ENCODE assay signal across 8 mouse cellular contexts in the genomic region with DNA sequence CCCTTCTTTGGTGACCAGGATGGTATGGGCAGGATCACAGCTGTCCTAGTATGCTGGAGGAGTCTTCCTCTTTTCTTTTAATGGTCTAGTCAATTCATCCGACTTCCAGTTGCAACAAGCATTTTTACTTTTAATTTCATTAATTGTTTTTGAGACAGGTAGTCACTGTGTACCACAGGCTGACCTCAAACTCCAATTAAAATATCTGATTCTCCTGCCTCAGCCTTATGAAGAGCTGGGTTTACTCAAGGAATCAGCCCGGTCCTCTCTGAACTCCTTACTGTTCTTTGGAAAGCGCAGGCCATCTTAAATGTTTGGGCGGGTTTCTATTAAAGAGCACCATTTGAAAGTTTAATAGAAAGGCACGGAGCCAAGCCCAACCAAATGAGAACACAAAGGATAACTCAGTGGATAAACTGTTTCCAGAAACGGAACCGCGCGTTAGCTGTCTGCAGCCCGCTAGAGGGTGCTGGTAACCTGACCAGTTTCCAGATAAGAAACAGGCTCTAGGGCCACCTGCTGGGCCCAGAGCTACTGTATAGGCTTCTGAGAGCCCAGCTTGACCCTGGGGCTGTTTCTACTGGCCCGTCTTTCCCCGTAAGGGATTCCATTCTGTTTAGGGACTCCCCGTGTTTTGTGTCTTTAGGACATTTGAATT. TPM values are rescaled to one million over a fixed set of nuclear protein-coding genes. Genes with fewer than 3 reads are reported as not detected.
A peak's percentile ranks its signal among the peaks of the same experiment; 100 is the strongest.
DNase-seq lines count a peak whose midpoint lies in the region; ATAC-seq and TF ChIP-seq lines count a peak whose summit lies in the region.

No protein-coding gene starts in this region.

- DNase-seq in heart, adult 18-20 months: peak; percentile 85 to 87
- peak; percentile 64 for DNase-seq in embryo, embryonic 11.5 days (ENCODE audit: low read depth, low spot score)
- peak; percentile 87 for DNase-seq in kidney, adult 9 months
- DNase-seq in midbrain, postnatal 0 days (ENCODE audit: low spot score): peak; percentile 96
- DNase-seq in spleen, postnatal 10 days (ENCODE audit: low spot score in 2 of 2): peak; percentile 36 to 79

- H3K9me3 ChIP-seq in heart, embryonic 12.5 days (replicated peaks): no peaks in the 10 kb centered on the region
- no peaks in the 10 kb centered on the region for H3K9me3 ChIP-seq in limb, embryonic 13.5 days
- no peaks in the 10 kb centered on the region for H3K9me3 ChIP-seq in midbrain, postnatal 0 days (ENCODE audit: low read length)

- no peaks in the 10 kb centered on the region for H3K4me1 ChIP-seq in heart, embryonic 12.5 days (replicated peaks)
- peaks cover 3% of the 10 kb centered on the region; the same call in 1 of the 2 replicates for H3K4me1 ChIP-seq in limb, embryonic 13.5 days
- H3K4me1 ChIP-seq in midbrain, postnatal 0 days (ENCODE audit: insufficient read depth, low read length): no peaks in the 10 kb centered on the region

- H3K27me3 ChIP-seq in heart, embryonic 12.5 days (replicated peaks): no peaks in the 10 kb centered on the region
- no peaks in the 10 kb centered on the region for H3K27me3 ChIP-seq in limb, embryonic 13.5 days
- H3K27me3 ChIP-seq in midbrain, postnatal 0 days (ENCODE audit: insufficient read depth, low read length): no peaks in the 10 kb centered on the region

- 12% methylated on average over 13 of the region's 13 CpGs for WGBS in heart, embryonic 12.5 days
- WGBS in limb, embryonic 13.5 days: 8% methylated on average over 13 of the region's 13 CpGs
- WGBS in midbrain, postnatal 0 days: 9% methylated on average over 13 of the region's 13 CpGs

- no peak; the same call in 1 of the 2 replicates for ATAC-seq in heart, embryonic 12.5 days (ENCODE audit: insufficient number of reproducible peaks, low FRiP score)
- peak; percentile 97 for ATAC-seq in granulocyte monocyte progenitor cell, adult 5-6 weeks (replicated peaks; ENCODE audit: poor library complexity, severe bottlenecking)
- ATAC-seq in limb, embryonic 13.5 days (ENCODE audit: low FRiP score, low read depth): peak; percentile 84
- ATAC-seq in midbrain, postnatal 0 days (ENCODE audit: low FRiP score): peak; percentile 76; the same call in 1 of the 2 replicates

- no peak overlapping the region for H3K27ac ChIP-seq in heart, embryonic 12.5 days (ENCODE audit: poor library complexity, severe bottlenecking)
- H3K27ac ChIP-seq in limb, embryonic 13.5 days: no peak overlapping the region
- no peak overlapping the region for H3K27ac ChIP-seq in midbrain, postnatal 0 days (ENCODE audit: low read depth, low read length)

- H3K4me3 ChIP-seq in heart, embryonic 12.5 days: no peak overlapping the region
- no peak overlapping the region for H3K4me3 ChIP-seq in limb, embryonic 13.5 days
- H3K4me3 ChIP-seq in midbrain, postnatal 0 days (ENCODE audit: low read depth, low read length): no peak overlapping the region

- peak; percentile 94 for TF ChIP-seq CTCF in midbrain, postnatal 0 days (IDR thresholded peaks at IDR 0.05)

- H3K36me3 ChIP-seq in heart, embryonic 12.5 days: no peaks in the 10 kb centered on the region
- H3K36me3 ChIP-seq in limb, embryonic 13.5 days: no peaks in the 10 kb centered on the region
- H3K36me3 ChIP-seq in midbrain, postnatal 0 days (ENCODE audit: insufficient read depth, low read length): no peaks in the 10 kb centered on the region

- no peak overlapping the region for H3K4me2 ChIP-seq in heart, embryonic 12.5 days
- no peak overlapping the region for H3K4me2 ChIP-seq in limb, embryonic 13.5 days (replicated peaks)
- H3K4me2 ChIP-seq in midbrain, postnatal 0 days (ENCODE audit: low read depth, low read length, poor library complexity, severe bottlenecking): no peak overlapping the region

- no peak overlapping the region for H3K9ac ChIP-seq in heart, embryonic 12.5 days
- H3K9ac ChIP-seq in limb, embryonic 13.5 days: no peak overlapping the region
- H3K9ac ChIP-seq in midbrain, postnatal 0 days (replicated peaks; ENCODE audit: low read length, poor library complexity, severe bottlenecking): no peak overlapping the region

RNA-seq across cellular contexts. Expression of gene Fam178b, which starts 1.0 kb away (rescaled TPM):
- under 1 TPM in 1 of 2 experiments, not detected in 1; 0.42 TPM for total RNA-seq in heart, adult 18-20 months (2021)
- 2.8 and 3.0 TPM in 2 replicates for polyA plus RNA-seq in heart, embryonic 12.5 days (2016; fragmentation: Nextera tagmentation; extraction: Ambion mirVana)
- total RNA-seq in granulocyte monocyte progenitor cell, adult 5-6 weeks (2014; fragmentation: Nextera tagmentation): 3.6 TPM in 1 of 2 replicates, not detected in the other
- not detected in 2 replicates for total RNA-seq in granulocyte monocyte progenitor cell, adult 5-6 weeks (2017)
- polyA plus RNA-seq in limb, embryonic 13.5 days (2015; fragmentation: Nextera tagmentation; extraction: Ambion mirVana): 0.53 and 0.69 TPM in 2 replicates
- total RNA-seq in midbrain, postnatal 0 days (2014; rRNA removed): not detected in 2 replicates
- 0.20 and 0.32 TPM in 2 replicates for polyA plus RNA-seq in midbrain, postnatal 0 days (2015; fragmentation: Nextera tagmentation; extraction: Ambion mirVana)

RNA-seq across cellular contexts. Expression of gene Cox5b, which starts 7.3 kb away (rescaled TPM):
- 1,000 to 10,000 TPM; 2,045 to 2,202 TPM for total RNA-seq in heart, adult 18-20 months (2021)
- polyA plus RNA-seq in heart, embryonic 12.5 days (2016; fragmentation: Nextera tagmentation; extraction: Ambion mirVana): 1,063 and 1,083 TPM in 2 replicates
- total RNA-seq in granulocyte monocyte progenitor cell, adult 5-6 weeks (2014; fragmentation: Nextera tagmentation): 609 and 614 TPM in 2 replicates
- 494 and 585 TPM in 2 replicates for total RNA-seq in granulocyte monocyte progenitor cell, adult 5-6 weeks (2017)
- 479 and 511 TPM in 2 replicates for polyA plus RNA-seq in limb, embryonic 13.5 days (2015; fragmentation: Nextera tagmentation; extraction: Ambion mirVana)
- total RNA-seq in midbrain, postnatal 0 days (2014; rRNA removed): 346 and 362 TPM in 2 replicates
- 835 and 901 TPM in 2 replicates for polyA plus RNA-seq in midbrain, postnatal 0 days (2015; fragmentation: Nextera tagmentation; extraction: Ambion mirVana)

RNA-seq across cellular contexts. Expression of gene 4933424G06Rik, which starts 26.0 kb away (rescaled TPM):
- total RNA-seq in heart, adult 18-20 months (2021): not detected
- not detected in 2 replicates for polyA plus RNA-seq in heart, embryonic 12.5 days (2016; fragmentation: Nextera tagmentation; extraction: Ambion mirVana)
- total RNA-seq in granulocyte monocyte progenitor cell, adult 5-6 weeks (2014; fragmentation: Nextera tagmentation): not detected in 2 replicates
- total RNA-seq in granulocyte monocyte progenitor cell, adult 5-6 weeks (2017): not detected in 2 replicates
- polyA plus RNA-seq in limb, embryonic 13.5 days (2015; fragmentation: Nextera tagmentation; extraction: Ambion mirVana): not detected in 2 replicates
- total RNA-seq in midbrain, postnatal 0 days (2014; rRNA removed): not detected in 2 replicates
- 0.81 and 2.1 TPM in 2 replicates for polyA plus RNA-seq in midbrain, postnatal 0 days (2015; fragmentation: Nextera tagmentation; extraction: Ambion mirVana)

RNA-seq across cellular contexts. Expression of gene Actr1b, which starts 30.3 kb away (rescaled TPM):
- total RNA-seq in heart, adult 18-20 months (2021): 100 to 1,000 TPM in 1 of 2 experiments, 10 to 100 TPM in 1; 93.8 to 101 TPM
- 95.0 and 103 TPM in 2 replicates for polyA plus RNA-seq in heart, embryonic 12.5 days (2016; fragmentation: Nextera tagmentation; extraction: Ambion mirVana)
- 34.3 and 59.5 TPM in 2 replicates for total RNA-seq in granulocyte monocyte progenitor cell, adult 5-6 weeks (2014; fragmentation: Nextera tagmentation)
- total RNA-seq in granulocyte monocyte progenitor cell, adult 5-6 weeks (2017): 30.8 and 37.7 TPM in 2 replicates
- 105 and 119 TPM in 2 replicates for polyA plus RNA-seq in limb, embryonic 13.5 days (2015; fragmentation: Nextera tagmentation; extraction: Ambion mirVana)
- 139 TPM in 2 replicates for total RNA-seq in midbrain, postnatal 0 days (2014; rRNA removed)
- 113 and 120 TPM in 2 replicates for polyA plus RNA-seq in midbrain, postnatal 0 days (2015; fragmentation: Nextera tagmentation; extraction: Ambion mirVana)
